Mouse (Mus musculus) embryo, embryonic 11.5 days (tissue): ENCODE measurements around the gene Mboat1.

Experiments used
- DNase-seq: peaks from one replicate; pipeline ENCODE4 v3.0.0-alpha.2; 2012; ENCODE audit warnings: low read depth, low spot score

Mboat1 gene

DNA sequence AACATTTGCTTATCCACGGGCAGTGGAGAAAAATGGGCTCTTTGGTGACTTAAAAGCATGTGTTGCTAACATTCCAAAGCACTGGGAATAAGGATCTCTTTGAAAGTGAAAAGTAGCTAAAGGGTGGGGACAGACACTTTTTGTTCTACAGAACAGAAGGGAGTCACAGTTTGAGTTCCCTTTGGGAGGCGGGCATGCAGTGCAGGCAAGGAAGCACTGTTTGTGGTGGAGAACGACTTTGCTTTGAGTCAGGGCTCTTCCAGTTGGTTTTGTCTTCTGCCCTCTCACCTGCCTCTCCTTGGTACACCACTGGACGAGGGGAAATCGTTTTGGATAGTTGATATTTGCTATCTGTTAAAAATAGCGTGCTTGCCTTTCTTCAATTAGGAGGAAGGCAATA lies 49.7 kb downstream of the Mboat1 start:
- DNase-seq = no peak

DNA sequence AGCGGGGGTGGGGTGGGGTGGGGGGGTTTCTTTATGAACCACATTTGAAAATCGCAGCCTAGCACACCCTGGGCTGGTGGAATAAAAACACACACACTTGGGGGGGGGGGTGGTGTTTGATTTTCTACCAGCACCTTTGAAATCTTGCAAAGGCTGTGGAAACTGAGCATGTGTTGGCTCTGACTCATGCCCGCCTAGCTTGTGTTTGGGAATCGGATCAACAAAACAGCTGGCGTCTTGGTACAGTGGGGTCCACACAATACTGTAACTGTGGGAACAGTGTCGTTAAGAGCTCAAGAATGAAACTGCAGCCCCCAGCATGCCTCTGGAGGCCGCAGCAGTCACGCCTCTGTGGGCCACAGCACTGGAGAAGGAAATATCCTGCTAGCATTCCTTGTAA lies 50.2 kb downstream of the Mboat1 start:
- no peak for DNase-seq

DNA sequence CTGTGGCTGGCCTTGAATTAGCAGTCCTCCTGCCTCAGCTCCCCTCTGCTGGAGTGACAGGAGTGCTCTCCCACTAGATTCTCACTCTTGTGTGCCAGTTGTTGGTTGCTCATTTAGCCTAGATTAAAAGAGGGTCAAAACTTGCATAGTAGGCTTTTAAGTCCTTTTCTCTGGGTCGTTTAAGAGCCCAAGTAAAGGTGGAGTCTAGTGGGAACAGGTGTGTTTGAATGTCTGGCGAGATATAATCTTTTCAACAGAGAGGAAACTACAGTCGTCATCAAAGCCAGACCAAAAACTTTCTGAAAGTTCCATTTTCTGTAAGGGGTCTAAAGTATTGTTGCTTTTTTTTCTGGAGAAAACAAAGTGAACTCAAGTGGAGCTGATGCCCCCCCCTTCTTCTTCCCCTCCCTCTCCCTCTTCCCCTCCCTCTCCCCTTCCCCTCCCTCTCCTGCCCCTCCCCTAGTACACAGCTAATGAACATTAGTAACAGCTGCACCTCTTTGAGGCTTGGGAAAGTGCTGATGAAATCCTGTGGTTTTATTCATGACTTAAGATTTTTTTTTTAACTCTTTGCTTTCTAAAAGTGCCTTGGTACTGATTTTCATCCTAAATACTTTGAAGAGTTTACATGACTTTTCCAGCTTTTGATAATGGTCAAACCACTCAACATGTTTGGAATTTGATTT lies 55.9 kb downstream of the Mboat1 start:
- DNase-seq = no peak

DNA sequence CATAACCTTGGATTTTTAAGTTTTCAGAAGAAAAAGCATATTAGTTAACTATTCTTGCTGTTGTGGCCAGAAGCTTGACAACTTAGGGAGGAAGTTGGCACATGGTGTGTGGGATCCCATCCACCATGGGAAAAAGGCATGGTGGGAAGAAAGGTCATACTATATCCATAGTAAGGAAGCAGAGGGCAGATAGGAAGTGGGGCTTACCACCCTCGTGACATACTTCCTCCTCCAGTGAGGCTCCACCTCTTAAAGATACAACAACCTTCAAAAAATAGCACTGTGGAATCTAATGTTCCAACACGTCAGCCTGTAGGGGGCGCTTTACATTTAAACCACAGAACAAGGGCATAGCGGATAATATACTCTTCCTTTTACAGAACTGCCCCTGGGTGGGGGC lies 57.1 kb downstream of the Mboat1 start:
- DNase-seq = no peak

DNA sequence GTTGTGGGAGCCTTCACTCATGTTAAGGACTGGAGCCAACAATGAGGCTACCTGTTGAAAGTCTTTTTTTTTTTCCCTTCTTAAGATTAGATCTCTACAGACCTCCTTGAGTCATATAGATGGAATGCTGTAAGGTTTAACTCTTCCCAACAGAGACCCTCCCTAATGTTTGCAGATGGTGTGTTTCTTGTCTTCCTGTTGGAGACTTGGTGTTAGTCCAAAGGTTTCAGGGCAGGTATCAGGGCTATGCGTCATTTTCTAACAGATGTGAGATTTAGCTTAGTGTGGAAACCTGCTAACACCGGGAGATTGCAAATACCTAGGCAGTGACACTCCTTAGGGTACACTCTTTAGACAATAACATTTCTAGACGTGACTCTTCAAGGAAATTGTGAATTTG lies 58.5 kb downstream of the Mboat1 start:
- DNase-seq = no peak

DNA sequence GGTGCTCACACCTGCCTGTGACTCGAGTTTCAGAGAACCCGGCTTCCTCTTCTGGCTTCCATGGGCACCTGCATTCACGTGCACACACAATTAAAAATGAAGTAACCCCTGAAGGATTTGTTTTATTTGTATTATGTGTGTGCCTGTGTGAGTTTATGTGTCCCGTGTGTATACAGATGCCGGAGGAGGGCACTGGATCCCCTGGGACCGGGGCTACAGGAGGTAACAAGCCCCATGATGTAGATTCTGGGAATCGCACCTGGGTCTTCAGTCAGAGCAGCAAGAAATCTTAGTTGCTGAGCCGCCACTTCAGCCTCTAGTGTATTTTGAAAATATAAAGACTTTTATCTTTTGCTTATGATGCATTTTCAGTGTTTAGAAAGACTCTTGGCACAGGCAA lies 60.4 kb downstream of the Mboat1 start:
- no peak for DNase-seq

DNA sequence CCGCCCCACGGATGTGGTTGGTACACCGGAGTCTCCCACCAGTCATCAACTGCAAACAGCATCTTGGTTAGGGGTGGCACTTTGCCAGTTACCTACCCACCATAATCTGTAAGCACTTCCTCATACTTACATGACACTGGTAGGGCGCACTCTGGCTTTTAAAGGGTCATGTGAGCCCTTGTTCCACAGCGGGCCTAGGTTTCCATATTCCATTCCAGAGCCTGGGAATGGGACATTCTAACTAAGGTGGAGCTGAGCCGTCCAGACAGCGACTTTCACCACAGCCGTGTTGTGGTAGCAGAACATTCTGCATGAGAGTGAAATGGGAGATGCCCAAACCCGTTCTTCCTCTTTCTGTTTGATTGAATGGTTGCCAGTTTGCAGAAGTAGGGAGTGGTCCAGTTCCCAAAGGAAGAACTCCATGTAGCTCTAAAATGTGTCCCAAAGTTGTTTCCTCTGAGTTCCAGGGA lies 61.8 kb downstream of the Mboat1 start:
- DNase-seq = no peak

DNA sequence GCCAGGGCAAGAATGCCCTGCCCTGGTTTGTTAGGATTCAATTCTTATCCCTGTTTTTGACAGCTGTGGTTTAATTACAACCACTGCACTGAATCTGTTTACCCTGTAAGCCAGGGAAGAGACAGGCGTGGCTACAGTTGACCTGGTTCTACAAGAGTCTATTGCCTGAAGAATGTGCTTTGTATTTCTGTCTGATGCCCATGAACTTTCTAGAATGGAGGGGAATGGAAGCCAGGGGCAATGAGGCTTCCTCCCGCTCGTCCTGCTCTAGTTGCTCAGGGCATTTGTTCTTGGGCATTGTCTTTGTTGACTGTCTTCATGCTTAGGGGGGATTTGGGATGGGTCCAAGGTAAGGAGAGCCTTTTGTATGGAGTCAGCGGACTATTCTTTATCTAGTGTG lies 63.5 kb downstream of the Mboat1 start:
- DNase-seq = no peak

DNA sequence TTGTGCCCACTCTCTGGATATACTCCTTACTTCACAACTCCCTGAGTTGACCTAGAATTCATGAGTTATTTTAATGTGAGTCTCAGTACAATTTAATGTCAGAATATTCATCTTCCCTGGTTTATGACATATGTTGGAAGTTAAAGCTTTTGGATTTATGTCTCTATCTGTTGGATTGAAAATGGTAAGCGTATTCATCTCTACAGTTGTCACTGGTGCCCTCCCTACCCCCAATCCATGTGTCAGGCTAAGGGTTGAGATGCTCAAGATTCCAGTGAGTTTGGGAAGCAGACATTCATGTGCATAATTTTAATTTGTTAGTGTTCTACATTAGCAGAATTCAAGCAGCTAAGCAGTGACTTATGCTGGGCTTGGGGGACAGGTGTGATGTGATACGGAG lies 64.4 kb downstream of the Mboat1 start:
- DNase-seq = no peak

DNA sequence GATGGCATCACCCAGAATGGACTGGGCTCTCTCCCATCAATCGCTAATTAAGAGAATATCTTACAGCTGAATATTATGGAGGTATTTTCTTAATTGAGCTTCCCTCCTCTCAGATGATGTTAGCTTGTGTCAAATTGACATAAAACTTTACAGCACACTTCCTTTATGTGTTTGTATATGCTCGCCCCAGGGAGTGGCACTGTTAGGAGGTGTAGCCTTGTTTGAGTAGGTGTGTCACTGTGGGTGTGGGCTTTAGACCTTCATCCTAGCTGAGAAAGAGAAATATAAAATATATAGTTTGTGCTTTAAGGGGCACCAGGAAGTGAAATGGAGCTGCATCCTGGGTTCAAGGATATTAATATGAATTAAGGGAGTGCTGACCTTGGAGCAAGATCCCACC lies 66.7 kb downstream of the Mboat1 start:
- DNase-seq = no peak

DNA sequence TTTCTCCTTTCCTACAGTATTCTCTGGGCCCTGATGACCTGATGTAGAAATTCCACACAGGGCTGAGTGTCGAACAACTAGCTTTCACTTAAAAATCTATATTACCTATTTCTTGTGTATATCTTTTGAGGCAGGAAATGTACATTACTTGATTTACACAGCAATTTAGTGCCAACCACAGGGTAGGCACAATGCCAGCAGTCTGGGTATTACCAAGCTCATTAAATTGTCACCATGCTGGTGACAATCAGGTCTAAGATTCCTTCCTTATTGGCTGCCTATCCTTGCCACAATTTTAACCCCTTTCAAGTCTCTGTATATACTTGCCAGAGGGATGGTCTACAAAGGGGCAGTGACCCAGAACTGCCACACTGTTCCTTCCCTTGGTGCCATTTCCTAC lies 71.9 kb downstream of the Mboat1 start:
- no peak for DNase-seq

DNA sequence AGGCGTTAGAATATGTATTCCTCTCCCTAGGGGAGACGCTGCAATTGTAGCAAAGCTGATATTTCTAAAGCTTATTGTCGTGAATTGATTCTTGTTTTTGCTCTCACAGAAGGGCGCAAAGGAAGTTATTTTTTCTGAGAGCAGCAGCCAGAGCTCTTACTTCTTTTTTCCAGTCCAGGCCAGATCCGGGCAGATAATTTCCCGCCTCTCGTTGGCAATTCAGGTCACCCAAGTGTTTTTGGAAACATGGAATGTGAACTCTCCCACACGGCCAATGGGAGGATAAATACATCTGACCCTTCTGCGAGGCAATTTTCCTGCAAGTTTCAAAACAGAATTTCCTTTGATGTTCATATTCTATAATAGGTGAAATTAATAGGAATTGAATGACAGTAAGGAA lies 77.0 kb downstream of the Mboat1 start:
- no peak for DNase-seq

DNA sequence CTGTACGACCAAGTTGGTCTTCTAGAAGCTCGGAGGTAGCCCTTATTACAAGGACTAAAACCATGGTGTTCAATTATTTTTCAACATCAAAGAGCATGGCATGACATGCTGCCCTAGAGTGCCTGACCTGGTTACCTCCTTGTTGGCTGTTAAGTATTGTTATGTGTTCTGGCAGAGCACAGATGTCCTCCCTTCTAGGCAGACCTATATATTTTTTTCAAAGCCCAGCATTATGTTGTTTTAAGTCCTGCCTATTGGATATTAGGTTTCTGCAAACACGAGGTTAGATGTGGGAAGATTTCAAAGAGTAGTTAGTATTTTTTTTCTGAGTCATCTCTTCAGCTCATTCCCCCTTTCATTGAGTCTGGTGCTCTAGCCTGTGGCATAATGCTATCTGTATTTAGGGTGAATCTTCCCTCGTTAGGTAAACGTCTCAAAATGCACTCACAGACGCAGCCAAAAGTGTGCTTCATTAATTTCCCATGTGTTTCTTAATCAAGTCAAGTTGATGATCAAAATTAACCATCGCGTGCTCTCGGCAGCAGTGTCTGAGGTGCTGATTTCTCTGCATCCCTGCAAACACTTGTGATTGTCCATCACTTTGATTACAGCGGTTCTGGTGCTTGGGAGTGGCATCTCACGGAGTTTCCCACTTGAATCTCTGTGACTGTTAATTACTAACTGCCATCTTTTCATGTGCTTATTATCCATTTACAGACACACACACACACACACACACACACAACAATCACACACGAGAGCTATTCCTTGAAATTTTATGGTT lies 81.5 kb downstream of the Mboat1 start:
- no peak for DNase-seq

DNA sequence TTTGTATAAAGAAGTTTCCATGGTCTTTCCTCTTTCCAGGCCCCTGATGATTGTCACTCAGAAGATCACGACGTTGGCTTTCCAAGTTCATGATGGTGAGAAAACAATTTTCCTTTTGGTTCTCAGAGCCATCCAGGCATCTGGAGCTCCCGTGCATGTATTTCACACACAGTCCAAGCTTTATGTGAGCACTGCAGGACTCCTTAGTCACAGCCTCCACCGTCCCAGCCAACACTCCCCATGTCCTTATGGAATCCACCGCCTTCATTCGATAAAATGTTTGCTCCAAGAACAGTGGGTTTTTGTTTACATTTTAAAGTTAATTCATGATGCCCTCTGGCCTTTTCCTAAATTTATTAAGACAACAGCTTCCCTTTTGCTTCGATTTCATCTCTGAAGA lies 83.3 kb downstream of the Mboat1 start:
- no peak for DNase-seq

DNA sequence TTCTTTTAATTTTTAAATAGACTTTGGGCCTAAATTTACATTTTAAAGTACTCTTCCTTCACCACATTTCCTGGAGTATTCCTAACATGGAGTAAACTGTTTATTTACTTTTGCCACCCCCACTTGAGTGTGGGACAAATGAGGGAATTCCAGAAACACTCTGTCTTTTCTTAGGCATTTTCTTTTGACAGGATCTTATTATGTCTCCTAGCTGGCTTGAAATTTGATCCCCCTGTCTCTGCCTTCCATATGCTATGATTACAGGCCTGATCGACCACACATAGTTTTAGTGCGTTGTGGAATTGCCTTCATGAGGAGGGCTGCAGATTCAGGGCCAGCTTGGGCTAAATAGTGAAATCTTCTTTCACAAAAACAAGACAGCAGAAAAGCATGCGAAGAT lies 85.0 kb downstream of the Mboat1 start:
- peak; percentile 20 for DNase-seq

DNA sequence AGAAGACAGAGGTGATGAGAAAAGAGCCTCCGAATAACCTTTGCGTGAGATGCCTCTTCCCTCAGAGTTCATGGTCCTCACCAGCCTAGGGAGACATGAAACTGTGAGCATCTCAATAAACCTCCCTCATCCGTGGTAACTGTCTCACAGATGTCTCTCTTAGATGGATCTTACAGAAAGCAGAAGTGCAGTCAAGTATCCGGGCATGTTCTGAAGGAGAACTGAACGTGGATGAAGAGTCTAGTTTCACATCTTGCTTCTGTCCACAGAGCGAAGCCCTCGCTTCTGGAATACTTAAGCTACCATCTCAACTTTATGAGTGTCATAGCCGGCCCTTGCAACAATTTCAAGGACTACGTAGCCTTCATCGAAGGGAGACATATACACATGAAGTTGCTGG lies 87.8 kb downstream of the Mboat1 start:
- no peak for DNase-seq

DNA sequence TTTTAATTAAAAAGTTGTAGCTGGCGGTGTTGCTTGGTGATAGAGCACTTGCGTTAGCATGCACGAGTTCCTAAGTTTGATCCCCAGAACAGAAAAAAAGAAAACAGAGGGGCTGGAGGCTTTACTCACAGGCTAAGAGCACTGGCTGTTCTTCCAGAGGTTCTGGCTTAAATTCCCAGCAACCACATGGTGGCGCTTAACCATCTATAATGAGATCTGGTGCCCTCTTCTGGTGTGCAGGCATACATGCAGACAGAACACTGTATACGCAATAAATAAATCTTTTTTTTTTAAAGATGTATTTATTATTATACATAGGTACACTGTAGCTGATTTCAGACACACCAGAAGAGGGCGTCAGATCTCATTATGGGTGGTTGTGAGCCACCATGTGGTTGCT lies 88.4 kb downstream of the Mboat1 start:
- no peak for DNase-seq

DNA sequence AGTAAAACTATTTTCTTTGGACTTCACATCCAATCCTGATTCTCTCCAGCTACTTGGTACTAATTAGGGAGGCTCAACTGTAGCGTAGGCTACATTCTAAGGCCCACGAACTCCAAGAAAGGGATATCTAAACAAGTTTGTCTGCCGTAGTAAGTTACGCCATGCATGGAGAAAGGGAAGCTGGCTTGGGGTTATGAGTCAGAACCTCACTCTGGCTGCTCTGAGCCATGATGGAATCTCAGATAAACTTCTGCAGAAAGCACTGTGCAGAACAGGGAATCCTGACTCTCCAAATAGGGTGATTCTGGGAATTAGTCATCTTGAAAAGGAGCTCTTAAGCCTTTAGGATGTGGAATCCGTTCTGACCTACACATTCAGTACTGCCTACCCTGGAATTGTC lies 92.5 kb downstream of the Mboat1 start:
- no peak for DNase-seq

DNA sequence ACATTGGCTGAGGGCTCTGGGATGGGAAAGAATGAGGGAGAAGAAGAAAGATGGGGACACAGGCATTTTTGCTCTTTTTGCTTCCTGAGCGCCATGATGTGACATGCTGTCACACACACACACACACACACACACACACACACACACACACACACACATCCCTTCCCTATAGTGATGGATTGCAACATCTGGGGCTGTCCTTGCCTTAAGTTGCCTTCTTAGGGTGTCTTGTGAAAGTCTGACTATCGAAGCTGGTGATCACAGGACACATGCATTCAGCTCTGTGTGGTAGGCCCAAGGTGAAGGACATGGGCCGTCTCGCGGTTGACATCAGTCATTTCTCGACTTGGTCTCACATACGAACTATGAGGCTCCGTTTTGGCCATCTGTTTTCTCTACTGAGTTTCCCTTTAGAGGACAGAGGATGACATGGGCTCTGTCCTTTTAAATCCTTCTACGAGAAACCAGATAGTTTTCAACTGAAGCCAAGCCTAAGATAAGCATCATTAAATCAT lies 93.4 kb downstream of the Mboat1 start:
- DNase-seq = no peak

DNA sequence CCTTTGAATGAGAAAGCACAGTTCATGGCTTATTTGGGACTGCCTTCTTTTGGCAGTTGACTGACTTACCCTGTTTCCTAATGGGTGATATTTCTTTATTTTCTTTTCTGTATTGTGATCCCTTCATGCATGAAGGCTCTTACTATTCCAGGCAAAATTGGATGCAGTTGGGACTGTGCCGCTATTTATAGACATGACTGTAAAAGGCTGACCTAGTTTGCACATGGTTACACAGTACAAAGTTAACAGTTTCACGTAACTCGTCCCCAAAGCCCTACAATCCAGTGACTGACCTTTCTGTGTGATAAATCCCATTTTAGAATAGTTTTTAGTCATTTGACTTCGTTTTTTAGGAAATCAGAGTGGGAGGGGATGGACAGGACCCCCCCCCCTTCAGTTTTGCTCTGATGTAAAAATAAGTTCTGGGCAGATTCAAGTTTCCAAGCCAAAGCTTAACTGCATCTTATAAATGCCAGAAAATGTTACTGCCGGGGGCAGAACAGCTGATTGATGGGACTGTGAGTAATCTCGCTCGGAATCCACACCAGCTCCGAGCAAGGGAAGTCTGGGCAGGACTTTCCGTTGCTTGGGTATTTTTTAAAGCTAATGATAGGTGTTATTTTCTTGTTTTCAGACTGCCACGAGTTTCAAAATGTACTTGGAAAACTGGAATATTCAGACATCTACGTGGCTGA lies 98.9 kb downstream of the Mboat1 start:
- DNase-seq = no peak

DNA sequence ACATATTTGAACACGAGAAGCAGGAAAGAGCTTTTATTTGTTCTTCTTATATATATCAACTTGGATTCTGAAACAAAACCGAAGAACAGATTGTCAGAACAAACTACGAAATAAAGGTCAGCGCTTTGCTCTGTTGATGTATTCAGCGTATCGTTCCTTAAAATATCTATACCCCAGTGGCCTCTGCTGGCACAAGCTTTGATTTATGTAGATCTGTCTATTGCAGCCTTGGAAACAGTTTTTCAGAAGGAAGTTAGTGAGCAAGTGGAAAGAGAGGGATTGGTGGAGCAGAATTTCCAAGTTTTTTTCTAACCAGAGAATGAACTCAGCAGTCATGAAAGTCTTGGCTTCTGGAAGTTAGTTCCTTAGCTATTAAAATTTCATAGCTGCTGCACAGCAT lies 103.1 kb downstream of the Mboat1 start:
- DNase-seq = no peak

DNA sequence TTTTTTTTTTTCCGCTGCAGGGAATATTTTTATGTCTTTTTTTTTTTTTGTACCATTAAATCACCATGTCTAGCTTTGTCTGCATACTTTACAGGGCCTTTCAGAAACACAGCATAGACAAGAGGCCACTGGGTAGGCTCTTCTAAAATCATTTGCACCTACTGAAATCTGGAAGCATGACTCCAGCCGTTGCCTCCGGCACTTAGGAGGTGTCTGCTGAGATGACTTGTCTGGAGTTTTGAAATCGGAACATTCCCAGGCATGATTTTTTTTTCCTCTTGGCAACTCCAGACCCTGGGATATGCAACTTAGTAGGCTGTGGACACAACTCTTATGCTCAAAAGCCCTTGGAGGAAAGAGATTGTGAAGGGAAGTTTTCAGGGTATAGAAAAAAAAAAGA lies 109.3 kb downstream of the Mboat1 start:
- no peak for DNase-seq
